Mouse (Mus musculus) liver, embryonic 11.5 days (tissue): Measurements from ENCODE around the gene Mpped2. TPM values are rescaled to one million over a fixed set of nuclear protein-coding genes. Genes with fewer than 3 reads are reported as not detected.

Experiments
- ATAC-seq: fragments of 200-750 bp; cut with Nextera tagmentation; replicated peaks from 2 replicates; pipeline ENCODE4 v1.8.0; 2017; ENCODE audit warnings: moderate number of reproducible peaks, mild to moderate bottlenecking, moderate TSS enrichment, moderate library complexity; ENCODE audit not compliant: low FRiP score
- DNase-seq: peaks from one replicate; pipeline ENCODE4 v3.0.0-alpha.2; 2017; ENCODE audit warnings: low spot score
- H3K27ac ChIP-seq: fragments of 300-500 bp; sonication (generic); 2 replicates; pipeline ENCODE4 v1.5.1; 2014; ENCODE audit warnings: mild to moderate bottlenecking, low read depth, low read length, control low read depth
- H3K27me3 ChIP-seq: fragments of 300-500 bp; sonication (generic); replicated peaks from 2 replicates; pipeline ENCODE4 v1.6.1; 2014; ENCODE audit warnings: low read length, mixed read lengths; ENCODE audit not compliant: control insufficient read depth, insufficient read depth
- H3K36me3 ChIP-seq: fragments of 300-500 bp; sonication (generic); 2 replicates; pipeline ENCODE4 v1.6.1; 2014; ENCODE audit warnings: mild to moderate bottlenecking, low read length, moderate library complexity, mixed read lengths; ENCODE audit not compliant: control insufficient read depth, insufficient read depth
- H3K4me1 ChIP-seq: fragments of 300-500 bp; sonication (generic); replicated peaks from 2 replicates; pipeline ENCODE4 v1.6.1; 2014; ENCODE audit warnings: low read length, mixed read lengths; ENCODE audit not compliant: control insufficient read depth, insufficient read depth
- H3K4me2 ChIP-seq: fragments of 300-500 bp; sonication (generic); 2 replicates; pipeline ENCODE4 v1.6.1; 2014; ENCODE audit warnings: mild to moderate bottlenecking, control low read depth, moderate library complexity
- H3K4me3 ChIP-seq: fragments of 300-500 bp; sonication (generic); 2 replicates; pipeline ENCODE4 v1.5.1; 2014; ENCODE audit warnings: low read depth, low read length, control low read depth
- H3K9ac ChIP-seq: fragments of 300-500 bp; sonication (generic); 2 replicates; pipeline ENCODE4 v1.6.1; 2014; ENCODE audit warnings: low read depth, low read length, control low read depth
- H3K9me3 ChIP-seq: fragments of 300-500 bp; sonication (generic); 2 replicates; pipeline ENCODE4 v1.6.1; 2016; ENCODE audit warnings: low read length, inconsistent platforms, mixed read lengths; ENCODE audit not compliant: control insufficient read depth
- WGBS: fragments of 180-500 bp; shearing (Covaris S2); extraction: QIAGEN DNeasy Blood & Tissue Kit; methylation state at CpG from one replicate; pipeline ENCODE4 v1.1.7; 2014; 5-methylcytosine and 5-hydroxymethylcytosine counted together
- polyA plus RNA-seq: library from polyadenylated mRNA; unstranded; fragments of >200 nt; fragmentation: Nextera tagmentation; extraction: Ambion mirVana; gene quantifications from 2 replicates; pipeline ENCODE4 v1.2.1, GENCODE M21; 2014

Gene Mpped2
- polyA plus RNA-seq, 1 experiment from 2014 or later, result 24.7 TPM

- 88% methylated on average over 10 of the region's 10 CpGs for WGBS
- ATAC-seq (no peak), DNase-seq (no peak)
- no peak overlapping the region for H3K27ac ChIP-seq
- no peaks in the 10 kb centered on the region for H3K27me3 ChIP-seq
- H3K9ac ChIP-seq, result no peak overlapping the region
- no peak overlapping the region for H3K4me2 ChIP-seq
- H3K4me1 ChIP-seq, result peaks cover 3% of the 10 kb centered on the region
- no peaks in the 10 kb centered on the region for H3K36me3 ChIP-seq
- no peak overlapping the region for H3K4me3 ChIP-seq
- H3K9me3 ChIP-seq, result no peaks in the 10 kb centered on the region
Observed at GRCm38 (mm10) chr2:106715674-106716364, 22.8 kb downstream of the Mpped2 start.

DNA sequence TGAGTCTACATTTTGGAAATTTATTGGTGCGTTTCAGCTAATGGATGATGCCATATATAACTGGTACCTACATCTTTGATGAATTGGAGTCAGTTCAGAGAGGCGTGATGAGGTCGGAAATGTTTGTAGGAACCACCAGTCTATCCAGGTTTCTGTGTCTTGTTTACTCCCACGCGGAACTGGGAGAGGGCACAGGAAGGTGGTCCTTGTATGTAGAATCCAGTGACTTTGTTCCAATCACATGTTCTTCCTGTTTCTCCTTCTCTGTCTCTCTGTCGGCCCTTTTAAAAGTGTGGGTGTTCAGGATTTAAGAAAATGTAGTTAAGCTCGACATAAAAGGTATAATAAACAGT lies 23.3 kb downstream of the Mpped2 start:
- H3K4me3 ChIP-seq, result no peak overlapping the region
- H3K4me1 ChIP-seq, result peaks cover 2% of the 10 kb centered on the region
- ATAC-seq (no peak), DNase-seq (no peak)
- no peak overlapping the region for H3K9ac ChIP-seq
- no peak overlapping the region for H3K27ac ChIP-seq
- 77% methylated on average over 7 of the region's 7 CpGs for WGBS
- H3K36me3 ChIP-seq, result no peaks in the 10 kb centered on the region
- H3K27me3 ChIP-seq, result no peaks in the 10 kb centered on the region
- no peaks in the 10 kb centered on the region for H3K9me3 ChIP-seq
- no peak overlapping the region for H3K4me2 ChIP-seq

GRCm38 (mm10) chr2:106718888-106719287 lies 25.8 kb downstream of the Mpped2 start:
- Histone ChIP-seq H3K9me3 (no peaks in the 10 kb centered on the region), H3K4me1 (no peaks in the 10 kb centered on the region), H3K9ac (no peak overlapping the region), H3K27ac (no peak overlapping the region), H3K4me3 (no peak overlapping the region), H3K27me3 (no peaks in the 10 kb centered on the region), H3K4me2 (no peak overlapping the region), H3K36me3 (no peaks in the 10 kb centered on the region)
- no peak for DNase-seq
- WGBS, result 83% methylated on average over 5 of the region's 5 CpGs
- no peak for ATAC-seq

GRCm38 (mm10) chr2:106719434-106719833 lies 26.4 kb downstream of the Mpped2 start:
- ATAC-seq (no peak), DNase-seq (no peak)
- Histone ChIP-seq H3K4me3 (no peak overlapping the region), H3K4me2 (no peak overlapping the region), H3K9me3 (no peaks in the 10 kb centered on the region), H3K27me3 (no peaks in the 10 kb centered on the region), H3K27ac (no peak overlapping the region), H3K9ac (no peak overlapping the region), H3K4me1 (no peaks in the 10 kb centered on the region), H3K36me3 (no peaks in the 10 kb centered on the region)
- WGBS, result 84% methylated on average over 3 of the region's 3 CpGs

DNA sequence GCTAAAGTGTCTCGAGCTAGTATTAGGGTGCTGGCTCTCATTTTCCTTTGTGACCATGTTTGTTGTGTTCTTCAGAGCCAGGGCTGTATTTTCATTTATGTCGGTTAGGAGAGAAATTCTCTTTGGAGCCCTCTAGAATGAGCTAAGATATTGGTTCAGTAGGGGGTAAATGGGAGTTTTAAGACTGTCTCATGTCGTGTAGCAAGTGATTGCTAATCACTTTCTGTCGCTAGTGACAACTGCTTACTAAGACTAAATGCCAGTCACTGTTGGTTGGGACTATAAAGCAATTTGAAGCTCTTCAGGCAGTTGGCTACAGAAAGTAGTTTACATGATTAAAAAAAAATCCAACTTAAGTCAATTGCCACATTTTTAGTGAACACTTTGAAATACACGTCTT lies 27.6 kb downstream of the Mpped2 start:
- Histone ChIP-seq H3K4me1 (no peaks in the 10 kb centered on the region), H3K27ac (no peak overlapping the region), H3K36me3 (no peaks in the 10 kb centered on the region), H3K9me3 (no peaks in the 10 kb centered on the region), H3K4me2 (no peak overlapping the region), H3K4me3 (no peak overlapping the region), H3K27me3 (no peaks in the 10 kb centered on the region), H3K9ac (no peak overlapping the region)
- DNase-seq, result no peak
- ATAC-seq, result no peak
- 66% methylated on average over 5 of the region's 5 CpGs for WGBS

DNA sequence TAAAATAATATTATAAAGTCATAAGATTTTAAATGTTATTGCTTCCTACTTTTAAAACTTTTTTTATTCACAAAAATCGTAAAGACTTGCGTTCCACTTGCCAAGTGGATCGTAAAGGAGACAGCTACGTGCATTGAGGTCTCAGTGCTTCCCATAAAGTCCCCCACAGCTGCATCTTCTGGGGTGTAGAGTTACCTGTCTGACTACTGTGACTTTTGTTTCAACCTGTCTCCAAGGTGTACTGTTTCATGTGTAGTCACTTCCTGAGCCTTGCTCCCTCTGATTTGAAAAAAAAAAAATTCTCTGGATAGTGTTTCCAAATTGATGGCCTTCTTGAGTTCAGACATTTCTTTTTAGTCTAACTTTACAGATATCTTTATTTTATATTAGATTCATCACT lies 29.0 kb downstream of the Mpped2 start:
- Histone ChIP-seq H3K9me3 (no peaks in the 10 kb centered on the region), H3K27me3 (no peaks in the 10 kb centered on the region), H3K4me1 (no peaks in the 10 kb centered on the region), H3K36me3 (no peaks in the 10 kb centered on the region), H3K4me2 (no peak overlapping the region), H3K27ac (no peak overlapping the region), H3K4me3 (no peak overlapping the region), H3K9ac (no peak overlapping the region)
- ATAC-seq, result no peak
- DNase-seq, result no peak
- WGBS, result 84% methylated on average over 4 of the region's 4 CpGs

GRCm38 (mm10) chr2:106729951-106730564 lies 37.0 kb downstream of the Mpped2 start:
- 68% methylated on average over 6 of the region's 6 CpGs for WGBS
- ATAC-seq (no peak), DNase-seq (no peak)
- no peaks in the 10 kb centered on the region for H3K9me3 ChIP-seq
- no peak overlapping the region for H3K4me3 ChIP-seq
- no peak overlapping the region for H3K27ac ChIP-seq
- no peak overlapping the region for H3K9ac ChIP-seq
- peaks cover 27% of the 10 kb centered on the region for H3K4me1 ChIP-seq
- no peaks in the 10 kb centered on the region for H3K27me3 ChIP-seq
- no peaks in the 10 kb centered on the region for H3K36me3 ChIP-seq
- H3K4me2 ChIP-seq, result no peak overlapping the region

- Histone ChIP-seq H3K9ac (no peak overlapping the region), H3K9me3 (no peaks in the 10 kb centered on the region), H3K36me3 (no peaks in the 10 kb centered on the region), H3K27me3 (no peaks in the 10 kb centered on the region), H3K27ac (no peak overlapping the region), H3K4me2 (no peak overlapping the region), H3K4me1 (peaks cover 33% of the 10 kb centered on the region), H3K4me3 (no peak overlapping the region)
- ATAC-seq (no peak), DNase-seq (no peak)
- 79% methylated on average over 8 of the region's 8 CpGs for WGBS
Observed at GRCm38 (mm10) chr2:106730608-106731007, 37.5 kb downstream of the Mpped2 start.

GRCm38 (mm10) chr2:106731478-106731877 lies 38.4 kb downstream of the Mpped2 start:
- Histone ChIP-seq H3K36me3 (no peaks in the 10 kb centered on the region), H3K4me1 (peaks cover 33% of the 10 kb centered on the region), H3K9me3 (no peaks in the 10 kb centered on the region), H3K27ac (no peak overlapping the region), H3K9ac (no peak overlapping the region), H3K27me3 (no peaks in the 10 kb centered on the region), H3K4me3 (no peak overlapping the region), H3K4me2 (no peak overlapping the region)
- ATAC-seq, result no peak
- WGBS, result 80% methylated on average over 4 of the region's 4 CpGs
- DNase-seq, result no peak
